Mouse (Mus musculus): ENCODE data around the gene Parp9. TPM values are rescaled to one million over a fixed set of nuclear protein-coding genes. Genes with fewer than 3 reads are reported as not detected.
A peak's percentile ranks its signal among the peaks of the same experiment; 100 is the strongest.
"Not testable (repeated sequence)": the region's sequence is repeated elsewhere in the genome, so short reads cannot be mapped to it uniquely, and the experiment has no call there.

The Parp9 gene
- polyA plus RNA-seq, 1 experiment from 2014 or later = 3.1 TPM

- 82% methylated on average over 7 of the region's 7 CpGs for WGBS
- Histone ChIP-seq H3K27me3 (ENCODE audit: control insufficient read depth, insufficient read depth, low read length) (peaks cover 2% of the 10 kb centered on the region; the same call in 1 of the 2 replicates), H3K36me3 (ENCODE audit: control insufficient read depth, insufficient read depth, low read length) (no peaks in the 10 kb centered on the region), H3K4me1 (ENCODE audit: control insufficient read depth, insufficient read depth, low read length) (no peaks in the 10 kb centered on the region), H3K4me3 (ENCODE audit: low read depth, low read length) (no peak overlapping the region), H3K27ac (ENCODE audit: low read depth, low read length) (no peak overlapping the region), H3K9me3 (ENCODE audit: control insufficient read depth, low read length) (no peaks in the 10 kb centered on the region), H3K9ac (ENCODE audit: low read length) (no peak overlapping the region), H3K4me2 (ENCODE audit: low read depth) (no peak overlapping the region)
- DNase-seq (ENCODE audit: low spot score) (peak; percentile 21), ATAC-seq (ENCODE audit: insufficient read depth, low FRiP score, low TSS enrichment) (no peak)
Measured at GRCm38 (mm10) chr16:35941382-35941781, 3.1 kb downstream of the Parp9 start.

- Histone ChIP-seq H3K9me3 (ENCODE audit: control insufficient read depth, low read length) (no peaks in the 10 kb centered on the region), H3K4me3 (ENCODE audit: low read depth, low read length) (no peak overlapping the region), H3K4me1 (ENCODE audit: control insufficient read depth, insufficient read depth, low read length) (no peaks in the 10 kb centered on the region), H3K4me2 (ENCODE audit: low read depth) (no peak overlapping the region), H3K27ac (ENCODE audit: low read depth, low read length) (no peak overlapping the region), H3K36me3 (ENCODE audit: control insufficient read depth, insufficient read depth, low read length) (no peaks in the 10 kb centered on the region), H3K9ac (ENCODE audit: low read length) (no peak overlapping the region), H3K27me3 (ENCODE audit: control insufficient read depth, insufficient read depth, low read length) (no peaks in the 10 kb centered on the region)
- WGBS = 91% methylated on average over 5 of the region's 5 CpGs
- ATAC-seq (ENCODE audit: insufficient read depth, low FRiP score, low TSS enrichment) (no peak), DNase-seq (ENCODE audit: low spot score) (no peak)
Measured at GRCm38 (mm10) chr16:35949264-35949663, 11.0 kb downstream of the Parp9 start.

- DNase-seq (ENCODE audit: low spot score) (no peak), ATAC-seq (ENCODE audit: insufficient read depth, low FRiP score, low TSS enrichment) (no peak)
- no peak overlapping the region for H3K9ac ChIP-seq (ENCODE audit: low read length)
- no peak overlapping the region for H3K4me2 ChIP-seq (ENCODE audit: low read depth)
- H3K4me3 ChIP-seq (ENCODE audit: low read depth, low read length) = no peak overlapping the region
- no peak overlapping the region for H3K27ac ChIP-seq (ENCODE audit: low read depth, low read length)
- WGBS = 88% methylated on average over 3 of the region's 3 CpGs
- H3K9me3 ChIP-seq (ENCODE audit: control insufficient read depth, low read length) = no peaks in the 10 kb centered on the region
- no peaks in the 10 kb centered on the region for H3K36me3 ChIP-seq (ENCODE audit: control insufficient read depth, insufficient read depth, low read length)
- no peaks in the 10 kb centered on the region for H3K4me1 ChIP-seq (ENCODE audit: control insufficient read depth, insufficient read depth, low read length)
- no peaks in the 10 kb centered on the region for H3K27me3 ChIP-seq (ENCODE audit: control insufficient read depth, insufficient read depth, low read length)
Measured at GRCm38 (mm10) chr16:35951216-35951615, 12.9 kb downstream of the Parp9 start.

GRCm38 (mm10) chr16:35952628-35953130, 14.4 kb downstream of the Parp9 start:
- Histone ChIP-seq H3K36me3 (ENCODE audit: control insufficient read depth, insufficient read depth, low read length) (no peaks in the 10 kb centered on the region), H3K27me3 (ENCODE audit: control insufficient read depth, insufficient read depth, low read length) (no peaks in the 10 kb centered on the region), H3K9me3 (ENCODE audit: control insufficient read depth, low read length) (no peaks in the 10 kb centered on the region), H3K27ac (ENCODE audit: low read depth, low read length) (no peak overlapping the region), H3K4me1 (ENCODE audit: control insufficient read depth, insufficient read depth, low read length) (no peaks in the 10 kb centered on the region), H3K9ac (ENCODE audit: low read length) (no peak overlapping the region), H3K4me3 (ENCODE audit: low read depth, low read length) (no peak overlapping the region), H3K4me2 (ENCODE audit: low read depth) (no peak overlapping the region)
- ATAC-seq (ENCODE audit: insufficient read depth, low FRiP score, low TSS enrichment) (no peak), DNase-seq (ENCODE audit: low spot score) (no peak)
- 88% methylated on average over 5 of the region's 5 CpGs for WGBS

- not testable (repeated sequence) for H3K27ac ChIP-seq (ENCODE audit: low read depth, low read length); DNase-seq (ENCODE audit: low spot score); H3K9me3 ChIP-seq (ENCODE audit: control insufficient read depth, low read length); H3K4me1 ChIP-seq (ENCODE audit: control insufficient read depth, insufficient read depth, low read length); H3K9ac ChIP-seq (ENCODE audit: low read length); H3K27me3 ChIP-seq (ENCODE audit: control insufficient read depth, insufficient read depth, low read length); ATAC-seq (ENCODE audit: insufficient read depth, low FRiP score, low TSS enrichment); H3K4me3 ChIP-seq (ENCODE audit: low read depth, low read length); H3K4me2 ChIP-seq (ENCODE audit: low read depth); H3K36me3 ChIP-seq (ENCODE audit: control insufficient read depth, insufficient read depth, low read length)
- 64% methylated on average over 2 of the region's 4 CpGs for WGBS
Measured at GRCm38 (mm10) chr16:35965991-35966390, 27.7 kb downstream of the Parp9 start.

- Histone ChIP-seq H3K9ac (ENCODE audit: low read length) (no peak overlapping the region), H3K27me3 (ENCODE audit: control insufficient read depth, insufficient read depth, low read length) (no peaks in the 10 kb centered on the region), H3K4me3 (ENCODE audit: low read depth, low read length) (no peak overlapping the region), H3K36me3 (ENCODE audit: control insufficient read depth, insufficient read depth, low read length) (no peaks in the 10 kb centered on the region), H3K9me3 (ENCODE audit: control insufficient read depth, low read length) (no peaks in the 10 kb centered on the region), H3K27ac (ENCODE audit: low read depth, low read length) (no peak overlapping the region), H3K4me1 (ENCODE audit: control insufficient read depth, insufficient read depth, low read length) (no peaks in the 10 kb centered on the region), H3K4me2 (ENCODE audit: low read depth) (no peak overlapping the region)
- no peak for DNase-seq (ENCODE audit: low spot score)
- 64% methylated on average over 5 of the region's 5 CpGs for WGBS
- ATAC-seq (ENCODE audit: insufficient read depth, low FRiP score, low TSS enrichment) = no peak
Measured at GRCm38 (mm10) chr16:35966411-35967115, 28.3 kb downstream of the Parp9 start.

GRCm38 (mm10) chr16:35967319-35967718, 29.0 kb downstream of the Parp9 start:
- Histone ChIP-seq H3K4me1 (ENCODE audit: control insufficient read depth, insufficient read depth, low read length) (no peaks in the 10 kb centered on the region), H3K9me3 (ENCODE audit: control insufficient read depth, low read length) (no peaks in the 10 kb centered on the region), H3K36me3 (ENCODE audit: control insufficient read depth, insufficient read depth, low read length) (no peaks in the 10 kb centered on the region), H3K27ac (ENCODE audit: low read depth, low read length) (no peak overlapping the region), H3K27me3 (ENCODE audit: control insufficient read depth, insufficient read depth, low read length) (no peaks in the 10 kb centered on the region), H3K9ac (ENCODE audit: low read length) (no peak overlapping the region), H3K4me2 (ENCODE audit: low read depth) (no peak overlapping the region), H3K4me3 (ENCODE audit: low read depth, low read length) (no peak overlapping the region)
- ATAC-seq (ENCODE audit: insufficient read depth, low FRiP score, low TSS enrichment) (no peak), DNase-seq (ENCODE audit: low spot score) (no peak)
- 91% methylated on average over 4 of the region's 4 CpGs for WGBS

GRCm38 (mm10) chr16:35968149-35968548, 29.9 kb downstream of the Parp9 start:
- H3K4me2 ChIP-seq (ENCODE audit: low read depth) = no peak overlapping the region
- no peaks in the 10 kb centered on the region for H3K36me3 ChIP-seq (ENCODE audit: control insufficient read depth, insufficient read depth, low read length)
- no peaks in the 10 kb centered on the region for H3K27me3 ChIP-seq (ENCODE audit: control insufficient read depth, insufficient read depth, low read length)
- DNase-seq (ENCODE audit: low spot score) = no peak
- H3K4me1 ChIP-seq (ENCODE audit: control insufficient read depth, insufficient read depth, low read length) = no peaks in the 10 kb centered on the region
- no peak overlapping the region for H3K9ac ChIP-seq (ENCODE audit: low read length)
- no peak overlapping the region for H3K27ac ChIP-seq (ENCODE audit: low read depth, low read length)
- 44% methylated on average over 2 of the region's 2 CpGs for WGBS
- no peak for ATAC-seq (ENCODE audit: insufficient read depth, low FRiP score, low TSS enrichment)
- H3K4me3 ChIP-seq (ENCODE audit: low read depth, low read length) = no peak overlapping the region
- no peaks in the 10 kb centered on the region for H3K9me3 ChIP-seq (ENCODE audit: control insufficient read depth, low read length)

GRCm38 (mm10) chr16:35974021-35974420, 35.8 kb downstream of the Parp9 start:
- WGBS = 76% methylated on average over 1 of the region's 1 CpGs
- H3K4me2 ChIP-seq (ENCODE audit: low read depth) = no peak overlapping the region
- DNase-seq (ENCODE audit: low spot score) = no peak
- ATAC-seq (ENCODE audit: insufficient read depth, low FRiP score, low TSS enrichment) = no peak
- no peaks in the 10 kb centered on the region for H3K4me1 ChIP-seq (ENCODE audit: control insufficient read depth, insufficient read depth, low read length)
- no peaks in the 10 kb centered on the region for H3K9me3 ChIP-seq (ENCODE audit: control insufficient read depth, low read length)
- no peaks in the 10 kb centered on the region for H3K27me3 ChIP-seq (ENCODE audit: control insufficient read depth, insufficient read depth, low read length)
- H3K4me3 ChIP-seq (ENCODE audit: low read depth, low read length) = no peak overlapping the region
- H3K27ac ChIP-seq (ENCODE audit: low read depth, low read length) = no peak overlapping the region
- no peak overlapping the region for H3K9ac ChIP-seq (ENCODE audit: low read length)
- no peaks in the 10 kb centered on the region for H3K36me3 ChIP-seq (ENCODE audit: control insufficient read depth, insufficient read depth, low read length)

Data from neural tube, embryonic 11.5 days (tissue).